Mouse (Mus musculus) midbrain, embryonic 14.5 days (tissue): ENCODE data around the gene Usp10. TPM values are rescaled to one million over a fixed set of nuclear protein-coding genes. Genes with fewer than 3 reads are reported as not detected.

Source experiments
- ATAC-seq: fragments of 200-750 bp; cut with Nextera tagmentation; 2 replicates; pipeline ENCODE4 v1.8.0; 2017; ENCODE audit warnings: moderate number of reproducible peaks, moderate library complexity; ENCODE audit not compliant: low FRiP score, low TSS enrichment
- DNase-seq: peaks from one replicate; pipeline ENCODE4 v3.0.0-alpha.2; 2015
- H3K27ac ChIP-seq: fragments of 300-500 bp; sonication (generic); replicated peaks from 2 replicates; pipeline ENCODE4 v1.5.1; 2014; ENCODE audit warnings: mild to moderate bottlenecking, low read depth, low read length, moderate library complexity
- H3K27me3 ChIP-seq: fragments of 300-500 bp; sonication (generic); 2 replicates; pipeline ENCODE4 v1.6.1; 2014; ENCODE audit warnings: low read length, control low read depth, mixed read lengths; ENCODE audit not compliant: control insufficient read depth, insufficient read depth
- H3K36me3 ChIP-seq: fragments of 300-500 bp; sonication (generic); 2 replicates; pipeline ENCODE4 v1.6.1; 2014; ENCODE audit warnings: low read length, control low read depth; ENCODE audit not compliant: control insufficient read depth, insufficient read depth
- H3K4me1 ChIP-seq: fragments of 300-500 bp; sonication (generic); 2 replicates; pipeline ENCODE4 v1.6.1; 2014; ENCODE audit warnings: mild to moderate bottlenecking, antibody characterized with exemption, low read length, control low read depth; ENCODE audit not compliant: control insufficient read depth, insufficient read depth
- H3K4me2 ChIP-seq: fragments of 300-500 bp; sonication (generic); 2 replicates; pipeline ENCODE4 v1.6.1; 2014; ENCODE audit warnings: mild to moderate bottlenecking, low read length, moderate library complexity
- H3K4me3 ChIP-seq: fragments of 300-500 bp; sonication (generic); replicated peaks from 2 replicates; pipeline ENCODE4 v1.5.1; 2014; ENCODE audit warnings: low read depth, low read length
- H3K9ac ChIP-seq: fragments of 300-500 bp; sonication (generic); replicated peaks from 2 replicates; pipeline ENCODE4 v1.6.1; 2014; ENCODE audit warnings: mild to moderate bottlenecking, low read length, moderate library complexity
- H3K9me3 ChIP-seq: fragments of 300-500 bp; sonication (generic); 2 replicates; pipeline ENCODE4 v1.6.1; 2016; ENCODE audit warnings: low read length, control low read depth, mixed read lengths; ENCODE audit not compliant: control insufficient read depth
- WGBS: fragments of 180-500 bp; shearing (Covaris S2); extraction: QIAGEN DNeasy Blood & Tissue Kit; methylation state at CpG from one replicate; pipeline ENCODE4 v1.1.7; 2014; 5-methylcytosine and 5-hydroxymethylcytosine counted together
- polyA plus RNA-seq: library from polyadenylated mRNA; unstranded; fragments of >200 nt; fragmentation: Nextera tagmentation; extraction: Ambion mirVana; gene quantifications from 2 replicates; pipeline ENCODE4 v1.2.1, GENCODE M21; 2014

The Usp10 gene
- polyA plus RNA-seq, 1 experiment from 2014 or later, result 106 TPM

- 96% methylated on average over 8 of the region's 8 CpGs for WGBS
- Histone ChIP-seq H3K9ac (no peak overlapping the region), H3K27me3 (no peaks in the 10 kb centered on the region), H3K27ac (no peak overlapping the region), H3K4me1 (0 out of 2 replicates have a peak, but pooled peaks cover under 1% of the 10 kb centered on the region), H3K9me3 (no peaks in the 10 kb centered on the region), H3K4me3 (no peak overlapping the region), H3K36me3 (peaks cover 79% of the 10 kb centered on the region), H3K4me2 (no peak overlapping the region)
- DNase-seq (no peak), ATAC-seq (no peak)
Measured at GRCm38 (mm10) chr8:119955333-119955732, 45.2 kb downstream of the Usp10 start.

GRCm38 (mm10) chr8:119958076-119958475 lies 47.9 kb downstream of the Usp10 start:
- Histone ChIP-seq H3K9ac (no peak overlapping the region), H3K9me3 (no peaks in the 10 kb centered on the region), H3K27ac (no peak overlapping the region), H3K4me2 (no peak overlapping the region), H3K27me3 (no peaks in the 10 kb centered on the region), H3K36me3 (peaks cover 51% of the 10 kb centered on the region), H3K4me1 (0 out of 2 replicates have a peak, but pooled peaks cover 6% of the 10 kb centered on the region), H3K4me3 (no peak overlapping the region)
- ATAC-seq (no peak), DNase-seq (no peak)
- 95% methylated on average over 10 of the region's 10 CpGs for WGBS

GRCm38 (mm10) chr8:119960531-119961104 lies 50.5 kb downstream of the Usp10 start:
- 57% methylated on average over 5 of the region's 5 CpGs for WGBS
- DNase-seq (peak; percentile 60), ATAC-seq (no peak; the same call in 1 of the 2 replicates)
- Histone ChIP-seq H3K27ac (peak overlapping the region; percentile 63), H3K27me3 (no peaks in the 10 kb centered on the region), H3K9me3 (no peaks in the 10 kb centered on the region), H3K4me2 (no peak overlapping the region), H3K9ac (no peak overlapping the region), H3K36me3 (peaks cover 26% of the 10 kb centered on the region), H3K4me3 (no peak overlapping the region), H3K4me1 (0 out of 2 replicates have a peak, but pooled peaks cover 6% of the 10 kb centered on the region)

GRCm38 (mm10) chr8:119964859-119965258 lies 54.7 kb downstream of the Usp10 start:
- DNase-seq (no peak), ATAC-seq (no peak)
- no peak overlapping the region for H3K27ac ChIP-seq
- no peaks in the 10 kb centered on the region; the same call in 1 of the 2 replicates for H3K9me3 ChIP-seq
- no peaks in the 10 kb centered on the region for H3K36me3 ChIP-seq
- no peak overlapping the region for H3K9ac ChIP-seq
- no peak overlapping the region for H3K4me2 ChIP-seq
- H3K27me3 ChIP-seq, result no peaks in the 10 kb centered on the region
- 0 out of 2 replicates have a peak, but pooled peaks cover 6% of the 10 kb centered on the region for H3K4me1 ChIP-seq
- 88% methylated on average over 4 of the region's 4 CpGs for whole genome bisulfite sequencing
- H3K4me3 ChIP-seq, result no peak overlapping the region

DNA sequence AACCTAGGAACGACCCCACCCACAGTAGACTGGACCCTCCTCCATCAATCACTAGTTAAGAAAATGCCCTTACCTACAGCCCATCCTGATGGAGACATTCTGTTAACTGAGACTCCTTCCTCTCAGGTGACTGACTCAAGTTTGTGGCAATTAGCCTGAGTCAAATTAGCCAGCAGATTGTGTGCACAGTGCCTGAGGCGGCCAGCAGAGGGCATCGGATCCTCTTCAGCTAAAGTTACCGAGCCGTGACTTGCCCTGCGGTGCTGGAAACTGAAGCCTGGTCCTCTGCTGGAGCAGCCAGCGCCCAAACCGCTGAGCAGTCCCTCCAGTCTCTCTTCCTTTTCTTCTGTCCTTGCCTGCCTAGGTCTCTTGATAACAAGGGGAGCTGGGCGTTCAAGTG lies 57.3 kb downstream of the Usp10 start:
- H3K27me3 ChIP-seq, result no peaks in the 10 kb centered on the region
- no peak overlapping the region for H3K4me2 ChIP-seq
- H3K9me3 ChIP-seq, result no peaks in the 10 kb centered on the region; the same call in 1 of the 2 replicates
- no peaks in the 10 kb centered on the region for H3K4me1 ChIP-seq
- WGBS, result 88% methylated on average over 9 of the region's 9 CpGs
- H3K36me3 ChIP-seq, result no peaks in the 10 kb centered on the region
- DNase-seq, result no peak
- ATAC-seq, result no peak
- H3K9ac ChIP-seq, result no peak overlapping the region
- H3K4me3 ChIP-seq, result no peak overlapping the region
- no peak overlapping the region for H3K27ac ChIP-seq

DNA sequence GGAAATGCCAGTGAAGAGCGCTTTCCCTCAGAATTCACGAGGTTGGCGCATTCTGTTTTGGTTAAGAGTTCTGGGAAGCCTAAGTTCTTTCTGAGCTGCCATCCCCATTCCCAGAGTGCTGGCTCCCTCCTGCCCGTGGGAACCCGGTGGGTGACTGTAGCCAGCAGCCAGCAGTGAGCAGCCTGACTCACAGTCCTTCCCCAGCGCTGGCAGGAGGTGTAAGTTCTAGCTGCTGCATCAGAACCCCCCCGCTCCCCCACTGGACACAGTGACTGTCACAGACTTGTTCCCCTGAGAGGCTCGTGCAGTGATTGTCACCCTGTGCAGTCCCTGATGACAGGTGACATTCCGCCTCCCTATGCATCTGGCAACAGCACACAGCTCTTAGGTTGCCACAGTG lies 60.0 kb downstream of the Usp10 start:
- H3K4me3 ChIP-seq, result no peak overlapping the region
- no peaks in the 10 kb centered on the region for H3K4me1 ChIP-seq
- ATAC-seq (no peak), DNase-seq (no peak)
- 81% methylated on average over 9 of the region's 9 CpGs for WGBS
- H3K9me3 ChIP-seq, result no peaks in the 10 kb centered on the region; the same call in 1 of the 2 replicates
- H3K36me3 ChIP-seq, result no peaks in the 10 kb centered on the region
- H3K4me2 ChIP-seq, result no peak overlapping the region
- no peaks in the 10 kb centered on the region for H3K27me3 ChIP-seq
- no peak overlapping the region for H3K27ac ChIP-seq
- no peak overlapping the region for H3K9ac ChIP-seq

GRCm38 (mm10) chr8:119972558-119972957 lies 62.4 kb downstream of the Usp10 start:
- Histone ChIP-seq H3K4me3 (no peak overlapping the region), H3K9me3 (no peaks in the 10 kb centered on the region; the same call in 1 of the 2 replicates), H3K27me3 (no peaks in the 10 kb centered on the region), H3K4me2 (no peak overlapping the region), H3K27ac (no peak overlapping the region), H3K9ac (no peak overlapping the region), H3K4me1 (no peaks in the 10 kb centered on the region), H3K36me3 (no peaks in the 10 kb centered on the region)
- no peak for ATAC-seq
- DNase-seq, result no peak
- WGBS, result 80% methylated on average over 12 of the region's 12 CpGs

- no peaks in the 10 kb centered on the region for H3K4me1 ChIP-seq
- no peak overlapping the region for H3K4me2 ChIP-seq
- no peak for DNase-seq
- no peak overlapping the region for H3K4me3 ChIP-seq
- no peaks in the 10 kb centered on the region for H3K9me3 ChIP-seq
- H3K27ac ChIP-seq, result no peak overlapping the region
- H3K9ac ChIP-seq, result no peak overlapping the region
- ATAC-seq, result no peak
- no peaks in the 10 kb centered on the region for H3K36me3 ChIP-seq
- WGBS, result 67% methylated on average over 11 of the region's 11 CpGs
- H3K27me3 ChIP-seq, result no peaks in the 10 kb centered on the region
Measured at GRCm38 (mm10) chr8:119978770-119979381, 68.7 kb downstream of the Usp10 start.

- Histone ChIP-seq H3K36me3 (no peaks in the 10 kb centered on the region), H3K4me2 (no peak overlapping the region), H3K4me1 (no peaks in the 10 kb centered on the region), H3K4me3 (no peak overlapping the region), H3K9ac (no peak overlapping the region), H3K27ac (no peak overlapping the region), H3K27me3 (no peaks in the 10 kb centered on the region), H3K9me3 (no peaks in the 10 kb centered on the region)
- no peak for DNase-seq
- no peak for ATAC-seq
- 67% methylated on average over 4 of the region's 4 CpGs for WGBS
Measured at GRCm38 (mm10) chr8:119981253-119981652, 71.1 kb downstream of the Usp10 start.
